Mouse (Mus musculus) bone marrow, adult 2 months (tissue): ENCODE data around the gene Frrs1.

Experiments used
- CTCF ChIP-seq: fragments of 200-500 bp; IDR thresholded peaks from 2 replicates; pipeline ENCODE4 v1.5.1; 2011; ENCODE audit warnings: low read length, control low read depth; ENCODE audit not compliant: control insufficient read depth, insufficient read depth
- POLR2A ChIP-seq: fragments of 200-500 bp; IDR thresholded peaks from 2 replicates; pipeline ENCODE4 v1.6.1; 2011; ENCODE audit warnings: low read depth, mild to moderate bottlenecking, control low read depth, low read length, borderline replicate concordance; ENCODE audit not compliant: control insufficient read depth

GRCm38 (mm10) chr3:116812946-116813345 is 46.3 kb upstream of the Frrs1 start:
- no peak for TF ChIP-seq CTCF
- TF ChIP-seq POLR2A, result no peak
